Mouse (Mus musculus) left cerebral cortex, postnatal 25 days (tissue): ENCODE measurements around the gene Pgpep1. TPM values are rescaled to one million over a fixed set of nuclear protein-coding genes. Genes with fewer than 3 reads are reported as not detected.

ENCODE experiments used
- DNase-seq, 2 experiments: peaks; one replicate each; pipeline ENCODE4 v3.0.0; 2022; ENCODE audit warnings: low spot score in 2 of 2, mixed read lengths in 1 of 2
- intact Hi-C: fragments of 180-260 bp; cut with DNase I; formaldehyde crosslinking; loops from one replicate; pipeline ENCODE4 v1.15.1; 2025
- total RNA-seq, 2 experiments: library from RNA; stranded (reverse); gene quantifications; 2 replicates each; pipeline ENCODE4 v1.2.3; 2021

The Pgpep1 gene
- 10 to 100 TPM; 12.7 to 18.1 TPM for total RNA-seq

- intact Hi-C loops = loop anchor here (10.0 kb wide), 1 partner anchor 45 kb away; the partner anchor contains the start of gene Lrrc25
- DNase-seq = no peak
Measured at GRCm38 (mm10) chr8:70660273-70660725, at the start of gene Pgpep1. Gene Pgpep1, minus strand, starts transcription at chr8:70660388.

GRCm38 (mm10) chr8:70709794-70710193, 49.6 kb upstream of the Pgpep1 start:
- no peak for DNase-seq
- intact Hi-C loops = no loop called here

- DNase-seq = no peak
- intact Hi-C loops = no loop called here
Measured at GRCm38 (mm10) chr8:70708281-70708680, 48.1 kb upstream of the Pgpep1 start.

GRCm38 (mm10) chr8:70703287-70703686, 43.1 kb upstream of the Pgpep1 start, which contains the start of gene Iqcn:
Gene Iqcn, plus strand, starts transcription at chr8:70703457.
- intact Hi-C loops = loop anchor here (5.0 kb wide), 1 partner anchor 71 kb away; the partner anchor contains the start of gene Gdf15
- DNase-seq = no peak

GRCm38 (mm10) chr8:70702842-70703182, 42.6 kb upstream of the Pgpep1 start:
- no peak for DNase-seq
- intact Hi-C loops = loop anchor here (5.0 kb wide), 1 partner anchor 71 kb away; the partner anchor contains the start of gene Gdf15

GRCm38 (mm10) chr8:70701982-70702841, 42.0 kb upstream of the Pgpep1 start:
- intact Hi-C loops = loop anchor here (5.0 kb wide), 1 partner anchor 70 kb away; the partner anchor contains the start of gene Gdf15

GRCm38 (mm10) chr8:70701048-70701981, 41.1 kb upstream of the Pgpep1 start:
- no peak for DNase-seq
- intact Hi-C loops = loop anchor here (5.0 kb wide), 1 partner anchor 69 kb away; the partner anchor contains the start of gene Gdf15

More at GRCm38 (mm10) chr8:70701982-70702841, 42.0 kb upstream of the Pgpep1 start:
- no peak for DNase-seq

GRCm38 (mm10) chr8:70700555-70700922, 40.4 kb upstream of the Pgpep1 start:
- intact Hi-C loops = loop anchor here (1.0 to 5.0 kb wide), 2 partner anchors 27 to 68 kb away; partner anchors contain the start of genes Gdf15 and Lsm4
- DNase-seq = peak; percentile 83 to 87

GRCm38 (mm10) chr8:70699834-70700554, 39.8 kb upstream of the Pgpep1 start:
- DNase-seq = peak; percentile 81 to 86
- intact Hi-C loops = loop anchor here (1.0 to 5.0 kb wide), 4 partner anchors 27 to 90 kb away; partner anchors contain the start of genes Gdf15, Lsm4 and Rab3a

- peak in 1 of 2 experiments; percentile 39 for DNase-seq
- intact Hi-C loops = loop anchor here (1.0 to 2.0 kb wide), 2 partner anchors 56 to 89 kb away; partner anchors contain the start of gene Rab3a
Measured at GRCm38 (mm10) chr8:70699116-70699833, 39.1 kb upstream of the Pgpep1 start.

GRCm38 (mm10) chr8:70698310-70699109, 38.3 kb upstream of the Pgpep1 start, which contains the start of gene Jund:
Gene Jund, plus strand, starts transcription at chr8:70698949.
- peak; percentile 99 for DNase-seq
- intact Hi-C loops = loop anchor here (1.0 to 2.0 kb wide), 2 partner anchors 56 to 88 kb away; partner anchors contain the start of gene Rab3a

GRCm38 (mm10) chr8:70697366-70698250, 37.4 kb upstream of the Pgpep1 start:
- DNase-seq = no peak
- intact Hi-C loops = loop anchor here (2.0 kb wide), 1 partner anchor 57 kb away; the partner anchor contains the start of gene Rab3a

- intact Hi-C loops = no loop called here
- no peak for DNase-seq
Measured at GRCm38 (mm10) chr8:70696946-70697345, 36.8 kb upstream of the Pgpep1 start.

- DNase-seq = no peak
Measured at GRCm38 (mm10) chr8:70696019-70696885, 36.1 kb upstream of the Pgpep1 start.

GRCm38 (mm10) chr8:70695318-70696018, 35.3 kb upstream of the Pgpep1 start:
- intact Hi-C loops = no loop called here
- no peak for DNase-seq

More at GRCm38 (mm10) chr8:70696019-70696885, 36.1 kb upstream of the Pgpep1 start:
- intact Hi-C loops = no loop called here
